Mouse (Mus musculus): Measurements from ENCODE around the gene Krt13. TPM values are rescaled to one million over a fixed set of nuclear protein-coding genes. Genes with fewer than 3 reads are reported as not detected.

Krt13 gene
- total and polyA plus RNA-seq, 3 experiments = not detected

- H3K27me3 ChIP-seq (replicated peaks) = peaks cover 87% of the 10 kb centered on the region
- dilution Hi-C loops (cut with MboI; ENCODE audit: extremely low pct_ligation_motif_present, extremely low pct_unique_long_range_greater_than_20kb, low sequenced_read_pairs) = no loop called here
- no peak for DNase-seq (ENCODE audit: extremely low read depth)
- H3K36me3 ChIP-seq (replicated peaks in 1 of 2; ENCODE audit: control insufficient read depth in 1 of 2, insufficient read depth in 1 of 2, low read length in 1 of 2) = no peaks in the 10 kb centered on the region
- no peak overlapping the region for H3K27ac ChIP-seq (ENCODE audit: insufficient read depth, low read depth)
- H3K9ac ChIP-seq (ENCODE audit: insufficient read depth, low read depth) = no peak overlapping the region
- no peaks in the 10 kb centered on the region for H3K9me3 ChIP-seq (replicated peaks; ENCODE audit: low read length)
- TF ChIP-seq EP300 (IDR thresholded peaks at IDR 0.05; ENCODE audit: low read length) = no peak
- no peak for TF ChIP-seq JUN (IDR thresholded peaks at IDR 0.05; ENCODE audit: insufficient read depth, low read depth, low read length)
- TF ChIP-seq MEF2A (IDR thresholded peaks at IDR 0.05; ENCODE audit: borderline replicate concordance, low read depth, low read length) = no peak
- TF ChIP-seq MAX (IDR thresholded peaks at IDR 0.05; ENCODE audit: low read length) = no peak
- TF ChIP-seq MAFK (IDR thresholded peaks at IDR 0.05; ENCODE audit: insufficient replicate concordance, low read length) = no peak
- in situ Hi-C loops (cut with MboI; ENCODE audit: low pct_ligation_motif_present, low pct_unique_long_range_greater_than_20kb, low sequenced_read_pairs) = no loop called here
- no peaks in the 10 kb centered on the region for H3K4me1 ChIP-seq (ENCODE audit: control insufficient read depth in 1 of 2, insufficient read depth in 2 of 2)
- H3K79me2 ChIP-seq (replicated peaks; ENCODE audit: control insufficient read depth, extremely low read depth, insufficient read depth, poor library complexity, severe bottlenecking) = no peaks in the 10 kb centered on the region
- no peak overlapping the region for H3K4me3 ChIP-seq (replicated peaks in 1 of 3; ENCODE audit: low read depth in 2 of 3, low read length in 2 of 3, poor library complexity in 1 of 3)
- H3K4me2 ChIP-seq (ENCODE audit: insufficient read depth, low read depth, poor library complexity, severe bottlenecking) = no peak overlapping the region
Measured at GRCm38 (mm10) chr11:100145858-100146560, 24.6 kb upstream of the Krt13 start.

GRCm38 (mm10) chr11:100145104-100145503 is 23.7 kb upstream of the Krt13 start:
- H3K36me3 ChIP-seq (replicated peaks in 1 of 2; ENCODE audit: control insufficient read depth in 1 of 2, insufficient read depth in 1 of 2, low read length in 1 of 2) = no peaks in the 10 kb centered on the region
- no peaks in the 10 kb centered on the region for H3K79me2 ChIP-seq (replicated peaks; ENCODE audit: control insufficient read depth, extremely low read depth, insufficient read depth, poor library complexity, severe bottlenecking)
- H3K9me3 ChIP-seq (replicated peaks; ENCODE audit: low read length) = no peaks in the 10 kb centered on the region
- no peak for TF ChIP-seq CTCF (conservative IDR thresholded peaks at IDR 0.05 in 1 of 2, IDR thresholded peaks at IDR 0.05 in 1 of 2; ENCODE audit: low read depth in 2 of 2, low read length in 2 of 2)
- no peak for TF ChIP-seq SMC3 (IDR thresholded peaks at IDR 0.05; ENCODE audit: low read depth, low read length)
- TF ChIP-seq MAFK (IDR thresholded peaks at IDR 0.05; ENCODE audit: insufficient replicate concordance, low read length) = no peak
- TF ChIP-seq BHLHE40 (IDR thresholded peaks at IDR 0.05; ENCODE audit: low read depth, low read length) = no peak
- TF ChIP-seq UBTF (IDR thresholded peaks at IDR 0.05; ENCODE audit: low read depth, low read length) = no peak
- no peak for DNase-seq (ENCODE audit: extremely low read depth)
- dilution Hi-C loops (cut with MboI; ENCODE audit: extremely low pct_ligation_motif_present, extremely low pct_unique_long_range_greater_than_20kb, low sequenced_read_pairs) (no loop called here), in situ Hi-C loops (cut with MboI; ENCODE audit: low pct_ligation_motif_present, low pct_unique_long_range_greater_than_20kb, low sequenced_read_pairs) (no loop called here)
- H3K27me3 ChIP-seq (replicated peaks) = peaks cover 87% of the 10 kb centered on the region
- no peaks in the 10 kb centered on the region for H3K4me1 ChIP-seq (ENCODE audit: control insufficient read depth in 1 of 2, insufficient read depth in 2 of 2)
- no peak overlapping the region for H3K27ac ChIP-seq (ENCODE audit: insufficient read depth, low read depth)
- H3K4me2 ChIP-seq (ENCODE audit: insufficient read depth, low read depth, poor library complexity, severe bottlenecking) = no peak overlapping the region
- no peak overlapping the region for H3K4me3 ChIP-seq (replicated peaks in 1 of 3; ENCODE audit: low read depth in 2 of 3, low read length in 2 of 3, poor library complexity in 1 of 3)
- no peak overlapping the region for H3K9ac ChIP-seq (ENCODE audit: insufficient read depth, low read depth)

GRCm38 (mm10) chr11:100140966-100141365 is 19.6 kb upstream of the Krt13 start:
- no peaks in the 10 kb centered on the region for H3K4me1 ChIP-seq (ENCODE audit: control insufficient read depth in 1 of 2, insufficient read depth in 2 of 2)
- no peak for DNase-seq (ENCODE audit: extremely low read depth)
- no peak overlapping the region for H3K4me2 ChIP-seq (ENCODE audit: insufficient read depth, low read depth, poor library complexity, severe bottlenecking)
- H3K79me2 ChIP-seq (replicated peaks; ENCODE audit: control insufficient read depth, extremely low read depth, insufficient read depth, poor library complexity, severe bottlenecking) = no peaks in the 10 kb centered on the region
- peaks cover 86% of the 10 kb centered on the region for H3K27me3 ChIP-seq (replicated peaks)
- dilution Hi-C loops (cut with MboI; ENCODE audit: extremely low pct_ligation_motif_present, extremely low pct_unique_long_range_greater_than_20kb, low sequenced_read_pairs) = no loop called here
- no peak overlapping the region for H3K27ac ChIP-seq (ENCODE audit: insufficient read depth, low read depth)
- no peak for TF ChIP-seq ZKSCAN1 (IDR thresholded peaks at IDR 0.05; ENCODE audit: borderline replicate concordance, low read depth, low read length)
- TF ChIP-seq NRF1 (IDR thresholded peaks at IDR 0.05; ENCODE audit: low read depth, low read length) = no peak
- no peak for TF ChIP-seq CTCF (conservative IDR thresholded peaks at IDR 0.05 in 1 of 2, IDR thresholded peaks at IDR 0.05 in 1 of 2; ENCODE audit: low read depth in 2 of 2, low read length in 2 of 2)
- no peak for TF ChIP-seq MEF2A (IDR thresholded peaks at IDR 0.05; ENCODE audit: borderline replicate concordance, low read depth, low read length)
- no peak for TF ChIP-seq KAT2A (IDR thresholded peaks at IDR 0.05; ENCODE audit: insufficient replicate concordance, low read length)
- no peak for TF ChIP-seq POLR2A (IDR thresholded peaks at IDR 0.05; ENCODE audit: low read depth, low read length)
- TF ChIP-seq MXI1 (IDR thresholded peaks at IDR 0.05; ENCODE audit: low read depth, low read length) = no peak
- TF ChIP-seq GABPA (IDR thresholded peaks at IDR 0.05; ENCODE audit: insufficient replicate concordance, low read depth, low read length) = no peak
- no peak overlapping the region for H3K9ac ChIP-seq (ENCODE audit: insufficient read depth, low read depth)
- H3K4me3 ChIP-seq (replicated peaks in 1 of 3; ENCODE audit: low read depth in 2 of 3, low read length in 2 of 3, poor library complexity in 1 of 3) = no peak overlapping the region
- in situ Hi-C loops (cut with MboI; ENCODE audit: low pct_ligation_motif_present, low pct_unique_long_range_greater_than_20kb, low sequenced_read_pairs) = no loop called here
- H3K9me3 ChIP-seq (replicated peaks; ENCODE audit: low read length) = no peaks in the 10 kb centered on the region
- no peaks in the 10 kb centered on the region for H3K36me3 ChIP-seq (replicated peaks in 1 of 2; ENCODE audit: control insufficient read depth in 1 of 2, insufficient read depth in 1 of 2, low read length in 1 of 2)
